Mouse (Mus musculus) spleen, postnatal 10 days (tissue): ENCODE results near the gene Eng.

Experiments used
- DNase-seq, 2 experiments: peaks; one replicate each; pipeline ENCODE4 v3.0.0; 2021 to 2022; ENCODE audit warnings: low spot score in 2 of 2

The Eng gene

DNA sequence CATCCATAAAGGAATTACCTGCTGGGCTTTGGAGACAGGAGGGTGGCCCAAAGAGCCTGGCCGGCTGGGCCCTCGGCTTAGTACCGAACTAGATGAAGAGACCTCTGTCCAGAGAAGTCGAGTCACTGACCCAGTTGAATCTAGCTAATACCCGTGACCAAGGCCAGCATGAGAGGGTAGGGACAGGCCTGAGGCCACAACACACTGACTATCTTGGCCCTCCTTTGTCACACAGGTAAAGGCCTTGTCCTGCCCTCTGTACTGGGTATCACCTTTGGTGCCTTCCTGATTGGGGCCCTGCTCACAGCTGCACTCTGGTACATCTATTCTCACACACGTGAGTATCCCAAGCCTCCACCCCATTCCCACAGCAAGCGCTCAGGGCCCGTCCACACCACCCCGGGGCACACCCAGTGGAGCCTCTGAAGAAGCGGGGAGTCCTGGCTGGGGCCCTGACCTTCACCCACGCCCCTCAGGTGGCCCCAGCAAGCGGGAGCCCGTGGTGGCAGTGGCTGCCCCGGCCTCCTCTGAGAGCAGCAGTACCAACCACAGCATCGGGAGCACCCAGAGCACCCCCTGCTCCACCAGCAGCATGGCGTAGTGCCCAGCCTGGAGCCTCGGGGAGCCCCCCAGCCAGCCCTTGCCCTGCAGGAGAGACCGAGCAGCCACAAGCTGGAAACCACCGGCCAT, 34.7 kb downstream of the Eng start:
- no peak for DNase-seq

- no peak for DNase-seq
Observed at GRCm38 (mm10) chr2:32681754-32682153, 35.4 kb downstream of the Eng start.

DNA sequence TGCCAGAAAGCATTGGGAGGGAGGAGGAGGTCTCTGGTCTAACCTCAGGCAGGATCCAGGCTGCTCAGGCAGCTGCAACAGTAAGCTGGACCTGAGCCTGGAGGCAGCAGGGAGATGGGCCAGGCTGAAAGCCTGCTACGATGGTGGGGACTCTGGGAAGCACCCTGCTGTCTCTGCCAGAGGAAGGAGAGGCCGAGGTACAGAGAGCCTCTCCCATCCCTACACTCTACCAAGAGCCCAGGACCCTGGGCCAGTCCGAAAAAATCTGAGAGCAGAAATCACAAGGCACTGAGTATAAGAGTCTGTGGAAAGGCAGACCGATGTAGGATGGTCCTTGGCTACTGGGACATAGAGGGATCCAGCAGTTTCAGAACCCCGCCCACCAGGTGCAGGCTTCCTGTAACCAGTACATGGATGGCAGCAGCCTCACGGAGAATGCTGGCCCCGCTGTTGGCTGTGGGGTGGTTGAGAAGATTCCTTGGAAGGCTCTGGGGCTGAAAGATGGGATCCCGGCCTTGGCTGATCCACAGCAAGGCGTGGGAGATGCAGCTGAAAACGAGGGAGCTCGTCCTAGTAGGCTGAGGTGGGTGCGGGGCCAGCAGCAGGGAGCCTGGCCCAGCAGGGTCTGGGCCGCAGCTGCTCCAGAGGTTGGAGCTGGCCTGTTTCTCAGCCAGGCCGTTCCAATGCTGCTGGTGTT, 36.5 kb downstream of the Eng start:
- DNase-seq = no peak

- DNase-seq = no peak
Observed at GRCm38 (mm10) chr2:32683701-32684100, 37.3 kb downstream of the Eng start.

DNA sequence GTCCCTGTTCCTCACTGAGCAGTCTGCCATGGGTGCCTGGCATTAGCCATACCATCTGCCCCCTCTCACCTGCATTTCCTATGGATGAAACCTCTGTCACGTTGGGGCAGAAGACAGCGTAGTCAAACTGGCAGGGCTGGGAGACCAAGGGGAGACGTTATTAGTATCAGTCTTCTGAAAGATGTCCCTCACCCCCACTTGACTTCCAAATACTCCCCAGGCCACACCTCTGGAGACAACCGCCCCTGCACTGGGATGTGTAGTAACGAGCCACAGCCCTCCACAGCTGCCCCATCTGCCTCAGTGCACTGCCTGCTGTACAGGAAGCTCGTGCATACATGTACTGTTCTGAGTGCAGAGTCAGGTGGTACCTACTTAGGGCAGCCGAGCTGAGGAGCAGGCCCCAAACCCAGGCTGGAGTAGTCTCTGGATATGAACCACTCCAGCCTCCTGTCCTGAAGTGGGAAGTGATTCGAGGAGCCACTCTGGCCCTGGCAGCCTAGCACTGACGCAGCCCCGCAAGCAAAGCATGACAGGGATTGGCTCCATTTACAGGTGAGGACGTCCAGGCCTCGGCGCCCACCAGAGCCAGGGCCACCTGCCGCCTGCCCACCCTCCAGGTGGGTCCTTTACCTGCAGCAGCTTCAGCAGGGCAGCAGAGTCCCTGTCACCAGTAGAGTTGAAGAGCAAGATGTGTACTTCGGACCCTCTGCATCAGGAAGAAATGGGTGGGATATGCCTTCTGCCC, 38.5 kb downstream of the Eng start:
- DNase-seq = no peak

GRCm38 (mm10) chr2:32685807-32686206, 39.4 kb downstream of the Eng start:
- DNase-seq = no peak

GRCm38 (mm10) chr2:32686640-32687039, 40.2 kb downstream of the Eng start:
- no peak for DNase-seq

DNA sequence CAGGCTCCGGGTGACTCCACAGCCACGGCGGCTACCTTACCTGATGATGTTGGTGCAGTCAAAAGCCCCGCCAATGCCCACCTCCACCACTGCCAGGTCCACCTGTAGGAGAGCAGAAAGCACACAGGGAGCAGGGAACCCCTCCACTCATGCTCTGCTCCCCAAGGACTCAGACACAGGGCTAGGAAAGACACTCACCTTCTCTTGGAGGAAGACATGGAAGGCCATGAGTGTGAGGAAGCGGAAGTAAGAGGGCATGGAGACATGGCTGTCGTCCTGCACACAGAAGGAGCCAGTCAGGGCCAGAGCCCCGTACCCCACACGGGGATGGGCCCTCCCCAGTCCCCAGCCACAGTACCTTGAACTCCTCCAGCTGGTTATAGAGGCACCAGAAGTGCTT, 41.2 kb downstream of the Eng start:
- DNase-seq = no peak

DNA sequence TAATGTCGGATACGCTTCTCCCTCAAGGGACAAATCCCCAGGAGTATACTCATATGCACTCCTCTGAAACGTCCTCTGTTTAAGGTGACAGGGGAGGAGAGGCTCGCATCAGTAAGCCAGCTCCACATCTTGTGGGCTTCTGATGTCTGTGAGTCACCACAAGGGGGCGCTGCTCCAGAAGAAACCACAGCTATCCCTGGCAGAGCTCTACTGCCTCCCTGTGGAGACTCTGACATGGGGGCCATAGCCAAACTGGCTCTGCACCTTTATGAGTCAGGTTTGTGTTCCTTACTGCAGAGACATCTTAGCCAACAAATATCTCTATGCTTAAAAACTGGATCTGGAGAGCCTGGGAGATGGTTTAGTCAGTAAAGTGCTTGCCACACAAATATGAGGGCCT, 43.0 kb downstream of the Eng start:
- DNase-seq = peak; percentile 83 to 93

DNA sequence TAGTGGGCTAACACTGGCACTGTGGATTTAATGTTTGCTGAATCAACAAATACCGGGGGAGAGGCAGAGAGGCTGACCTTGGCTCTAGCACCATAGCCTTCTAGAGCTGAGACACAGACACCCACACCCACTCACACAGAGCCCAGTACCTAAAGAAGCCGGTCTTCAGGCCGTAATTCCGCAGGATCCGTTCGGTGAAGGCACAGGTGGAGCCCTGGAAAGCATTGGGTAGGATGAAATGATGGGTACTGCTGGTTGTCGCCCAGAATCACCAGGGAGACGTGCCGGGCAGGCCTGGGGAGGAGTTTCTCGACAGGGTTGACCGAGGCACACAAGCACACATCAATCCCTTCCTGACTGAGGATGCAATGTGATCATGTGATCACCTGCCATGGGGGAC, 44.6 kb downstream of the Eng start:
- DNase-seq = no peak

- no peak for DNase-seq
Observed at GRCm38 (mm10) chr2:32692496-32692895, 46.1 kb downstream of the Eng start.

GRCm38 (mm10) chr2:32693282-32693681, 46.9 kb downstream of the Eng start:
- DNase-seq = no peak

GRCm38 (mm10) chr2:32693823-32694411, 47.5 kb downstream of the Eng start:
- DNase-seq = peak; percentile 78 to 94

DNA sequence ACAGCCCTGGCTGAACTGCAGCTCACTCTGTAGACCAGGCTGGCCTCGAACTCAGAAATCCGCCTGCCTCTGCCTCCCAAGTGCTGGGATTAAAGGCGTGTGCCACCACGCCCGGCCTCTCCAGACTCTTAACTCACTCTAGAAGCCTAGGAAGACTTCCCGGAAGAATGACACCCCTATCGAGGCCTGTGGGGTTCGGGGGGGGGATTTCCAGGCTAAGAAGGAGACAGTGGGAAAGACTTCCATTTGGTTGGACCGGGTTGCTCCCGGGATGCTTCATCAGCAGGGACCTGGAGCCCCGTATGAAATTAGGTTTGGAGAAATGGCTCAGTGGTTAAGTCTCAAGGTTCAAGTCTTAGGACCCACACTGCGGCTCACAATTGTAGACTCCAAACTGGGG, 48.3 kb downstream of the Eng start:
- no peak for DNase-seq

DNA sequence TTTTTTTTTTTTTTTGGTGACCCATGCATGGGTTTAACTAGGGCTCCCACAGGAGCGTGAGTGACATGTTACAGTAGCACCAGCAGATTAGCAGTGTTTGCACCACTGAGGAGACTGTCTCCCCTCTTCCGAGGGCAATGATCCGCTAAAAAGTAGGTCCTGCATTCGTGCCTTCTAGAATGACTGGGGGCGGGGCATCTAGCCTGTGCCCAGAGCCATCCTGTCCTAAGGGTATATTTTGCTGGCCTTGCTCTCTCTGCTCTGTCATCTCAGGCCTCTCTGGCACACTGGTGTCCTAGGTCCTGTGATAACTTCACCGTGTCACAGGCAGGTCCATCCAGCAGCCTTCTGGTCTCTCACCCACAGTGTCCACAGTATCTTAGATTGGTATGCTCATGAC, 53.3 kb downstream of the Eng start:
- DNase-seq = no peak

- DNase-seq = no peak
Observed at GRCm38 (mm10) chr2:32700966-32701743, 54.8 kb downstream of the Eng start.

- DNase-seq = no peak
Observed at GRCm38 (mm10) chr2:32703046-32703445, 56.7 kb downstream of the Eng start.

- no peak for DNase-seq
Observed at GRCm38 (mm10) chr2:32704021-32704421, 57.6 kb downstream of the Eng start, which contains the start of gene Fpgs. Fpgs (minus strand) TSS chr2:32704145.

GRCm38 (mm10) chr2:32705018-32705417, 58.6 kb downstream of the Eng start:
- DNase-seq = no peak

DNA sequence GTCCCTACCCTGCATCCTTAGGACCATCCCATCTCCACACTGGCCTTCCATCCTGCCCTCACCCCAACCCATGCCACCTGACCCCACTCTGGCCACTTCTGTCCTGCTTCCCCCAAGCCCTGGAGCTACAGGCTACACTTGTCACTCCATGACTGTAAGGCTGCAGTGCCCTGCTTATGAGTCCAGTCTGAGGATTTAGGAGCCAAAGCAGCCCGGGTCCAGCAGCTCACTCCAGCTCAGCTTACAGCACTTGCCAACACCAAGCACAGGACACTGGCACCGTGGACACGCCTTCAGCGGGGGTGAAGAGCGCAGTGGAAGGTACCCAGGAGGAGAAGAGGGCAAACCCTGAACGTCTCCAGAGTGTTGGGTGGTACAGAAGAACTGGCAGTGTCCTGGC, 60.6 kb downstream of the Eng start:
- no peak for DNase-seq

- DNase-seq = peak; percentile 61 to 86
Observed at GRCm38 (mm10) chr2:32708643-32709042, 62.2 kb downstream of the Eng start.
